In genomic region chr7:132736099-132736862, GRCm38 (mm10) we compare ENCODE assay signal across 8 mouse cellular contexts.
DNase-seq lines count a peak whose midpoint lies in the region; ATAC-seq and TF ChIP-seq lines count a peak whose summit lies in the region.

No protein-coding gene starts in this region.

- H3K4me3 ChIP-seq in midbrain, embryonic 10.5 days: no peak overlapping the region
- H3K4me3 ChIP-seq in midbrain, embryonic 13.5 days (replicated peaks): no peak overlapping the region
- no peak overlapping the region for H3K4me3 ChIP-seq in embryonic facial prominence, embryonic 14.5 days (ENCODE audit: low read depth, low read length)
- no peak overlapping the region for H3K4me3 ChIP-seq in heart, postnatal 0 days (ENCODE audit: low read depth, low read length)
- H3K4me3 ChIP-seq in limb, embryonic 11.5 days (ENCODE audit: low read depth, low read length): no peak overlapping the region
- no peak overlapping the region for H3K4me3 ChIP-seq in neural tube, embryonic 15.5 days (replicated peaks)

- no peak overlapping the region for H3K4me2 ChIP-seq in midbrain, embryonic 13.5 days (replicated peaks)
- H3K4me2 ChIP-seq in embryonic facial prominence, embryonic 14.5 days (ENCODE audit: low read depth, low read length): no peak overlapping the region
- H3K4me2 ChIP-seq in heart, postnatal 0 days (ENCODE audit: low read depth, low read length): no peak overlapping the region
- H3K4me2 ChIP-seq in limb, embryonic 11.5 days (ENCODE audit: low read depth, severe bottlenecking): no peak overlapping the region
- H3K4me2 ChIP-seq in neural tube, embryonic 15.5 days: no peak overlapping the region

- no peak overlapping the region for H3K9ac ChIP-seq in midbrain, embryonic 13.5 days (replicated peaks)
- no peak overlapping the region for H3K9ac ChIP-seq in embryonic facial prominence, embryonic 14.5 days (ENCODE audit: low read depth, low read length)
- 0 out of 2 replicates have a peak overlapping the region, but pooled peaks have one; percentile 11 for H3K9ac ChIP-seq in heart, postnatal 0 days (replicated peaks; ENCODE audit: low read depth, low read length)
- H3K9ac ChIP-seq in limb, embryonic 11.5 days (ENCODE audit: low read length): no peak overlapping the region
- no peak overlapping the region for H3K9ac ChIP-seq in neural tube, embryonic 15.5 days (replicated peaks)

- DNase-seq in midbrain, embryonic 10.5 days (ENCODE audit: low spot score): peak; percentile 58
- DNase-seq in adrenal gland, adult 18-20 months (ENCODE audit: low spot score in 2 of 2): peak; percentile 52 to 54
- DNase-seq in embryonic facial prominence, embryonic 14.5 days (ENCODE audit: low spot score): peak; percentile 88
- DNase-seq in heart, postnatal 0 days (ENCODE audit: low spot score): peak; percentile 83
- peak; percentile 38 for DNase-seq in limb, embryonic 11.5 days (ENCODE audit: low spot score)

- H3K36me3 ChIP-seq in midbrain, embryonic 10.5 days: peaks cover 17% of the 10 kb centered on the region
- peaks cover 4% of the 10 kb centered on the region for H3K36me3 ChIP-seq in midbrain, embryonic 13.5 days
- no peaks in the 10 kb centered on the region for H3K36me3 ChIP-seq in embryonic facial prominence, embryonic 14.5 days (ENCODE audit: control insufficient read depth, insufficient read depth, low read length)
- no peaks in the 10 kb centered on the region for H3K36me3 ChIP-seq in heart, postnatal 0 days (replicated peaks; ENCODE audit: control insufficient read depth, insufficient read depth, low read length)
- H3K36me3 ChIP-seq in limb, embryonic 11.5 days (ENCODE audit: control insufficient read depth, insufficient read depth, low read length): no peaks in the 10 kb centered on the region
- no peaks in the 10 kb centered on the region for H3K36me3 ChIP-seq in neural tube, embryonic 15.5 days

- ATAC-seq in midbrain, embryonic 13.5 days: no peak
- peak; percentile 76 for ATAC-seq in embryonic facial prominence, embryonic 14.5 days (ENCODE audit: low read depth)
- peak; percentile 86 for ATAC-seq in heart, postnatal 0 days (ENCODE audit: insufficient read depth, low read depth)
- ATAC-seq in limb, embryonic 11.5 days (ENCODE audit: insufficient number of reproducible peaks, low FRiP score, low TSS enrichment, low read depth): no peak
- no peak for ATAC-seq in neural tube, embryonic 15.5 days (ENCODE audit: low FRiP score)
- ATAC-seq in megakaryocyte-erythroid progenitor cell, adult 5-6 weeks (replicated peaks; ENCODE audit: low FRiP score, low TSS enrichment, poor library complexity, severe bottlenecking): no peak

- no peaks in the 10 kb centered on the region for H3K9me3 ChIP-seq in midbrain, embryonic 10.5 days (replicated peaks)
- no peaks in the 10 kb centered on the region for H3K9me3 ChIP-seq in midbrain, embryonic 13.5 days
- no peaks in the 10 kb centered on the region for H3K9me3 ChIP-seq in embryonic facial prominence, embryonic 14.5 days (ENCODE audit: control insufficient read depth, low read length)
- no peaks in the 10 kb centered on the region for H3K9me3 ChIP-seq in heart, postnatal 0 days (replicated peaks; ENCODE audit: control insufficient read depth, low read length)
- no peaks in the 10 kb centered on the region for H3K9me3 ChIP-seq in limb, embryonic 11.5 days (ENCODE audit: control insufficient read depth, low read length)
- H3K9me3 ChIP-seq in neural tube, embryonic 15.5 days (replicated peaks): no peaks in the 10 kb centered on the region

- H3K27me3 ChIP-seq in midbrain, embryonic 10.5 days (ENCODE audit: low read depth, poor library complexity, severe bottlenecking): no peaks in the 10 kb centered on the region
- H3K27me3 ChIP-seq in midbrain, embryonic 13.5 days: no peaks in the 10 kb centered on the region
- H3K27me3 ChIP-seq in embryonic facial prominence, embryonic 14.5 days (replicated peaks; ENCODE audit: control insufficient read depth, insufficient read depth, low read length): no peaks in the 10 kb centered on the region
- H3K27me3 ChIP-seq in heart, postnatal 0 days (ENCODE audit: control insufficient read depth, insufficient read depth, low read length): no peaks in the 10 kb centered on the region
- no peaks in the 10 kb centered on the region for H3K27me3 ChIP-seq in limb, embryonic 11.5 days (ENCODE audit: control insufficient read depth, insufficient read depth, low read length)
- H3K27me3 ChIP-seq in neural tube, embryonic 15.5 days (replicated peaks): no peaks in the 10 kb centered on the region

- no peak for TF ChIP-seq EP300 in heart, postnatal 0 days (IDR thresholded peaks at IDR 0.05; ENCODE audit: low read depth)

- H3K27ac ChIP-seq in midbrain, embryonic 10.5 days (replicated peaks): peak overlapping the region; percentile 78
- no peak overlapping the region for H3K27ac ChIP-seq in midbrain, embryonic 13.5 days
- H3K27ac ChIP-seq in embryonic facial prominence, embryonic 14.5 days (replicated peaks; ENCODE audit: low read depth, low read length): peak overlapping the region; percentile 56
- H3K27ac ChIP-seq in heart, postnatal 0 days (ENCODE audit: low read depth): peak overlapping the region; percentile 83
- H3K27ac ChIP-seq in limb, embryonic 11.5 days (replicated peaks; ENCODE audit: low read depth, low read length): no peak overlapping the region
- peak overlapping the region; percentile 14; the same call in 1 of the 2 replicates for H3K27ac ChIP-seq in neural tube, embryonic 15.5 days (replicated peaks)

- peaks cover 52% of the 10 kb centered on the region for H3K4me1 ChIP-seq in midbrain, embryonic 10.5 days
- peaks cover 45% of the 10 kb centered on the region for H3K4me1 ChIP-seq in midbrain, embryonic 13.5 days (replicated peaks)
- H3K4me1 ChIP-seq in embryonic facial prominence, embryonic 14.5 days (ENCODE audit: control insufficient read depth, insufficient read depth, low read length): peaks cover 21% of the 10 kb centered on the region
- H3K4me1 ChIP-seq in heart, postnatal 0 days (ENCODE audit: control insufficient read depth, insufficient read depth): peaks cover 38% of the 10 kb centered on the region
- peaks cover 14% of the 10 kb centered on the region; the same call in 1 of the 2 replicates for H3K4me1 ChIP-seq in limb, embryonic 11.5 days (ENCODE audit: control insufficient read depth, insufficient read depth, low read length)
- peaks cover 53% of the 10 kb centered on the region for H3K4me1 ChIP-seq in neural tube, embryonic 15.5 days

- WGBS in midbrain, embryonic 10.5 days: 63% methylated on average over 17 of the region's 17 CpGs
- WGBS in midbrain, embryonic 13.5 days: 62% methylated on average over 17 of the region's 17 CpGs
- WGBS in embryonic facial prominence, embryonic 14.5 days: 46% methylated on average over 17 of the region's 17 CpGs
- 49% methylated on average over 17 of the region's 17 CpGs for WGBS in heart, postnatal 0 days
- WGBS in limb, embryonic 11.5 days: 63% methylated on average over 17 of the region's 17 CpGs
- 65% methylated on average over 17 of the region's 17 CpGs for WGBS in neural tube, embryonic 15.5 days

- no peak for TF ChIP-seq CTCF in heart, postnatal 0 days (IDR thresholded peaks at IDR 0.05; ENCODE audit: low read depth)

Comparison
In these comparisons a context has a peak if more than half of its experiments do, and no peak if none do; other contexts are left out.
1. H3K27ac ChIP-seq: peak in midbrain, embryonic 10.5 days (single experiment), embryonic facial prominence, embryonic 14.5 days (single experiment), heart, postnatal 0 days (single experiment) and neural tube, embryonic 15.5 days (single experiment); none in midbrain, embryonic 13.5 days (single experiment) and limb, embryonic 11.5 days (single experiment).
2. DNase-seq: peak in every context shown above with its lines; median percentile 88 in embryonic facial prominence, embryonic 14.5 days; 83 in heart, postnatal 0 days; 58 in midbrain, embryonic 10.5 days; 53 in adrenal gland, adult 18-20 months; 38 in limb, embryonic 11.5 days.
3. ATAC-seq: peak in embryonic facial prominence, embryonic 14.5 days (single experiment) and heart, postnatal 0 days (single experiment); none in midbrain, embryonic 13.5 days (single experiment), limb, embryonic 11.5 days (single experiment), neural tube, embryonic 15.5 days (single experiment) and megakaryocyte-erythroid progenitor cell, adult 5-6 weeks (single experiment).